28 mouse cellular contexts compared by ENCODE assay signal in genomic region chr10:86757724-86758123, GRCm38 (mm10). TPM values are rescaled to one million over a fixed set of nuclear protein-coding genes. Genes with fewer than 3 reads are reported as not detected.
"Had no signal": no experiment of that assay in that cellular context is flagged by ENCODE, and none has a peak within 500 bp of the region (broad histone marks: within the 10 kb centered on the region; RNA-seq: fewer than 3 reads in every experiment).

No protein-coding gene starts in this region.

- H3K27me3 ChIP-seq: liver, embryonic 15.5 days; lung, embryonic 15.5 days; midbrain, embryonic 13.5 days; midbrain, embryonic 15.5 days; neural tube, embryonic 12.5 days had no signal

- H3K4me1 ChIP-seq: liver, embryonic 15.5 days; lung, embryonic 15.5 days; midbrain, embryonic 13.5 days; midbrain, embryonic 15.5 days; neural tube, embryonic 12.5 days had no signal

- H3K9ac ChIP-seq: liver, embryonic 15.5 days; liver, postnatal 0 days; lung, embryonic 15.5 days; midbrain, embryonic 13.5 days; midbrain, embryonic 15.5 days; neural tube, embryonic 12.5 days had no signal

- H3K4me3 ChIP-seq: liver, embryonic 15.5 days; lung, embryonic 15.5 days; midbrain, embryonic 13.5 days; midbrain, embryonic 15.5 days; neural tube, embryonic 12.5 days had no signal

- ATAC-seq: liver, postnatal 0 days; lung, postnatal 0 days; midbrain, embryonic 13.5 days; midbrain, embryonic 15.5 days had no signal

- H3K27ac ChIP-seq: liver, embryonic 15.5 days; lung, embryonic 15.5 days; macrophage; midbrain, embryonic 13.5 days; midbrain, embryonic 15.5 days; neural tube, embryonic 12.5 days had no signal

- DNase-seq: liver, postnatal 0 days; lung, adult 2 months; lung, postnatal 14 days; lung, postnatal 36 days; retina, postnatal 1 day; right cerebral cortex, adult 18-20 months; right cerebral cortex, postnatal 25 days; right cerebral cortex, postnatal 4 days; spleen, adult 18-20 months; thymus, adult 18-20 months; thymus, postnatal 14 days; thymus, postnatal 4 days had no signal

- H3K9me3 ChIP-seq: liver, embryonic 15.5 days; lung, embryonic 15.5 days; midbrain, embryonic 13.5 days; midbrain, embryonic 15.5 days; neural tube, embryonic 12.5 days had no signal

- H3K36me3 ChIP-seq: liver, embryonic 15.5 days; lung, embryonic 15.5 days; midbrain, embryonic 13.5 days; midbrain, embryonic 15.5 days; neural tube, embryonic 12.5 days had no signal

RNA-seq across cellular contexts. Expression of gene Gm49358, which starts 6.0 kb away (rescaled TPM):
- total RNA-seq: megakaryocyte, adult 5-6 weeks; midbrain, postnatal 0 days; monocyte, adult 5-6 weeks had no signal
- polyA plus RNA-seq: liver, embryonic 15.5 days; liver, postnatal 0 days; lung, adult 2 months; lung, embryonic 15.5 days; lung, postnatal 0 days; midbrain, embryonic 11.5 days; midbrain, embryonic 13.5 days; midbrain, embryonic 15.5 days; midbrain, postnatal 0 days; neural tube, embryonic 12.5 days; small intestine, adult 2 months; stomach, embryonic 14.5 days; stomach, embryonic 16.5 days; thymus, postnatal 0 days; urinary bladder, adult 2 months had no signal
